Comparison of ENCODE assay signal across 25 mouse cellular contexts in the genomic region with DNA sequence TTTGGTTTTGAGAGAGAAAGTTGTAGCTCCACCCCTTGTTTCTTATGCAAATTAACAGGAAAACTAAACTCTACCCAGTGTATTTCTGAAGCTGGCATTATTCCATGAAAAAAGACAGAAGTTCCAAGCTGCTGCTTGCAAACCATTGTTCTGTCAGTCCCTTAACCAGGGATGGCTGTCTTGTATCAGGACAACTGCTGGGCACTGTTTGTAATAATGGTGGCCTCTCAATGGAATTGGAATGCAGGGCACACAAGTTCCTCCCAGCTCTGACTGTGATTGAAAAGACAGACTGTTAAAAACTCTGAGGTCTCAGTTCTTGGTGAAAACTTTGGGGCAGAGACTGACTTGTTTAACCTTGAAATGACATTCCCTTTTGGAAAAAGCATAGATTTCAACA.
DNase-seq lines count a peak whose midpoint lies in the region; ATAC-seq and TF ChIP-seq lines count a peak whose summit lies in the region.
"Had no signal": no experiment of that assay in that cellular context is flagged by ENCODE, and none has a peak within 500 bp of the region (broad histone marks: within the 10 kb centered on the region; RNA-seq: fewer than 3 reads in every experiment).

No protein-coding gene starts in this region.

- H3K9ac ChIP-seq in embryonic facial prominence, embryonic 14.5 days (ENCODE audit: low read depth, low read length), result no peak overlapping the region
- no peak overlapping the region for H3K9ac ChIP-seq in hindbrain, embryonic 11.5 days (ENCODE audit: low read depth, low read length)
- no peak overlapping the region for H3K9ac ChIP-seq in midbrain, embryonic 12.5 days (replicated peaks)
- H3K9ac ChIP-seq in midbrain, postnatal 0 days (replicated peaks; ENCODE audit: low read length, poor library complexity, severe bottlenecking), result no peak overlapping the region
- no peak overlapping the region for H3K9ac ChIP-seq in intestine, embryonic 15.5 days
- H3K9ac ChIP-seq: heart, embryonic 12.5 days; kidney, embryonic 15.5 days; liver, embryonic 14.5 days; lung, embryonic 15.5 days; midbrain, embryonic 15.5 days had no signal

- H3K4me3 ChIP-seq in embryonic facial prominence, embryonic 14.5 days (ENCODE audit: low read depth, low read length), result no peak overlapping the region
- H3K4me3 ChIP-seq in embryonic facial prominence, embryonic 10.5 days, result no peak overlapping the region
- no peak overlapping the region for H3K4me3 ChIP-seq in hindbrain, embryonic 11.5 days (ENCODE audit: low read depth, low read length)
- H3K4me3 ChIP-seq in hindbrain, embryonic 10.5 days, result no peak overlapping the region
- H3K4me3 ChIP-seq in midbrain, embryonic 12.5 days, result no peak overlapping the region
- H3K4me3 ChIP-seq in midbrain, postnatal 0 days (ENCODE audit: low read depth, low read length), result no peak overlapping the region
- H3K4me3 ChIP-seq in intestine, embryonic 15.5 days (replicated peaks), result no peak overlapping the region
- H3K4me3 ChIP-seq: heart, adult 2 months; heart, embryonic 12.5 days; kidney, embryonic 15.5 days; lung, embryonic 15.5 days; midbrain, embryonic 15.5 days; myocyte had no signal

- H3K9me3 ChIP-seq in embryonic facial prominence, embryonic 14.5 days (ENCODE audit: control insufficient read depth, low read length), result no peaks in the 10 kb centered on the region
- H3K9me3 ChIP-seq in embryonic facial prominence, embryonic 10.5 days, result no peaks in the 10 kb centered on the region
- H3K9me3 ChIP-seq in hindbrain, embryonic 11.5 days (ENCODE audit: control insufficient read depth, low read length), result no peaks in the 10 kb centered on the region
- no peaks in the 10 kb centered on the region for H3K9me3 ChIP-seq in hindbrain, embryonic 10.5 days
- H3K9me3 ChIP-seq in midbrain, embryonic 12.5 days, result no peaks in the 10 kb centered on the region
- no peaks in the 10 kb centered on the region for H3K9me3 ChIP-seq in midbrain, postnatal 0 days (ENCODE audit: low read length)
- H3K9me3 ChIP-seq in intestine, embryonic 15.5 days, result no peaks in the 10 kb centered on the region
- H3K9me3 ChIP-seq: heart, embryonic 12.5 days; kidney, embryonic 15.5 days; lung, embryonic 15.5 days; midbrain, embryonic 15.5 days had no signal

- no peaks in the 10 kb centered on the region for H3K36me3 ChIP-seq in embryonic facial prominence, embryonic 14.5 days (ENCODE audit: control insufficient read depth, insufficient read depth, low read length)
- no peaks in the 10 kb centered on the region for H3K36me3 ChIP-seq in embryonic facial prominence, embryonic 10.5 days (replicated peaks)
- no peaks in the 10 kb centered on the region for H3K36me3 ChIP-seq in hindbrain, embryonic 11.5 days (ENCODE audit: control insufficient read depth, insufficient read depth, low read length)
- H3K36me3 ChIP-seq in hindbrain, embryonic 10.5 days, result no peaks in the 10 kb centered on the region
- H3K36me3 ChIP-seq in midbrain, embryonic 12.5 days, result no peaks in the 10 kb centered on the region
- H3K36me3 ChIP-seq in midbrain, postnatal 0 days (ENCODE audit: insufficient read depth, low read length), result no peaks in the 10 kb centered on the region
- H3K36me3 ChIP-seq in intestine, embryonic 15.5 days, result no peaks in the 10 kb centered on the region
- H3K36me3 ChIP-seq: heart, embryonic 12.5 days; kidney, embryonic 15.5 days; lung, embryonic 15.5 days; midbrain, embryonic 15.5 days had no signal

- H3K27ac ChIP-seq in embryonic facial prominence, embryonic 14.5 days (replicated peaks; ENCODE audit: low read depth, low read length), result no peak overlapping the region
- no peak overlapping the region for H3K27ac ChIP-seq in embryonic facial prominence, embryonic 10.5 days (replicated peaks)
- H3K27ac ChIP-seq in hindbrain, embryonic 11.5 days (ENCODE audit: low read depth, low read length), result no peak overlapping the region
- H3K27ac ChIP-seq in hindbrain, embryonic 10.5 days, result no peak overlapping the region
- no peak overlapping the region for H3K27ac ChIP-seq in midbrain, embryonic 12.5 days (replicated peaks)
- H3K27ac ChIP-seq in midbrain, postnatal 0 days (ENCODE audit: low read depth, low read length), result no peak overlapping the region
- no peak overlapping the region for H3K27ac ChIP-seq in intestine, embryonic 15.5 days
- H3K27ac ChIP-seq: heart, adult 2 months; kidney, embryonic 15.5 days; liver, embryonic 14.5 days; lung, embryonic 15.5 days; midbrain, embryonic 15.5 days had no signal

- H3K4me2 ChIP-seq in embryonic facial prominence, embryonic 14.5 days (ENCODE audit: low read depth, low read length), result no peak overlapping the region
- H3K4me2 ChIP-seq in hindbrain, embryonic 11.5 days (replicated peaks; ENCODE audit: low read depth, low read length), result no peak overlapping the region
- H3K4me2 ChIP-seq in midbrain, embryonic 12.5 days (replicated peaks), result no peak overlapping the region
- no peak overlapping the region for H3K4me2 ChIP-seq in midbrain, postnatal 0 days (ENCODE audit: low read depth, low read length, poor library complexity, severe bottlenecking)
- no peak overlapping the region for H3K4me2 ChIP-seq in intestine, embryonic 15.5 days (replicated peaks)
- H3K4me2 ChIP-seq: heart, embryonic 12.5 days; kidney, embryonic 15.5 days; lung, embryonic 15.5 days; midbrain, embryonic 15.5 days had no signal

- no peaks in the 10 kb centered on the region for H3K27me3 ChIP-seq in embryonic facial prominence, embryonic 14.5 days (replicated peaks; ENCODE audit: control insufficient read depth, insufficient read depth, low read length)
- H3K27me3 ChIP-seq in embryonic facial prominence, embryonic 10.5 days (replicated peaks; ENCODE audit: low read depth, poor library complexity, severe bottlenecking), result no peaks in the 10 kb centered on the region
- no peaks in the 10 kb centered on the region for H3K27me3 ChIP-seq in hindbrain, embryonic 11.5 days (ENCODE audit: control insufficient read depth, insufficient read depth, low read length)
- H3K27me3 ChIP-seq in hindbrain, embryonic 10.5 days (ENCODE audit: insufficient read depth, poor library complexity, severe bottlenecking), result no peaks in the 10 kb centered on the region
- no peaks in the 10 kb centered on the region for H3K27me3 ChIP-seq in midbrain, embryonic 12.5 days
- H3K27me3 ChIP-seq in midbrain, postnatal 0 days (ENCODE audit: insufficient read depth, low read length), result no peaks in the 10 kb centered on the region
- no peaks in the 10 kb centered on the region for H3K27me3 ChIP-seq in intestine, embryonic 15.5 days (replicated peaks)
- H3K27me3 ChIP-seq: heart, embryonic 12.5 days; lung, embryonic 15.5 days; midbrain, embryonic 15.5 days had no signal

- DNase-seq in embryonic facial prominence, embryonic 14.5 days (ENCODE audit: low spot score), result peak; percentile 2
- DNase-seq in embryonic facial prominence, embryonic 10.5 days (ENCODE audit: low spot score), result no peak
- peak; percentile 11 for DNase-seq in hindbrain, embryonic 11.5 days (ENCODE audit: low spot score)
- no peak for DNase-seq in hindbrain, embryonic 10.5 days (ENCODE audit: low spot score)
- DNase-seq in midbrain, postnatal 0 days (ENCODE audit: low spot score), result no peak
- peak; percentile 67 for DNase-seq in brain, embryonic 14.5 days (ENCODE audit: low read depth)
- DNase-seq: adrenal gland, postnatal 36 days; cerebellum, adult 2 months; cerebellum, postnatal 14 days; heart, adult 2 months; heart, postnatal 4 days; kidney, adult 18-20 months; kidney, postnatal 25 days; liver; thymus, adult 2 months; thymus, postnatal 4 days had no signal

- no peak for TF ChIP-seq CTCF in midbrain, postnatal 0 days (IDR thresholded peaks at IDR 0.05)
- no peak for TF ChIP-seq CTCF in brain, embryonic 14.5 days (IDR thresholded peaks at IDR 0.05; ENCODE audit: borderline replicate concordance, extremely low read depth, insufficient read depth, insufficient read length)

- no peak for TF ChIP-seq POLR2A in brain, embryonic 14.5 days (IDR thresholded peaks at IDR 0.05; ENCODE audit: borderline replicate concordance, extremely low read depth, insufficient read depth, insufficient read length, poor library complexity, severe bottlenecking)

- no peaks in the 10 kb centered on the region for H3K4me1 ChIP-seq in embryonic facial prominence, embryonic 14.5 days (ENCODE audit: control insufficient read depth, insufficient read depth, low read length)
- no peaks in the 10 kb centered on the region for H3K4me1 ChIP-seq in embryonic facial prominence, embryonic 10.5 days
- no peaks in the 10 kb centered on the region for H3K4me1 ChIP-seq in hindbrain, embryonic 11.5 days (replicated peaks; ENCODE audit: control insufficient read depth, insufficient read depth, low read length)
- H3K4me1 ChIP-seq in hindbrain, embryonic 10.5 days (replicated peaks), result peaks cover 4% of the 10 kb centered on the region; the same call in 1 of the 2 replicates
- peaks cover 3% of the 10 kb centered on the region; the same call in 1 of the 2 replicates for H3K4me1 ChIP-seq in midbrain, embryonic 12.5 days
- H3K4me1 ChIP-seq in midbrain, postnatal 0 days (ENCODE audit: insufficient read depth, low read length), result no peaks in the 10 kb centered on the region
- H3K4me1 ChIP-seq in intestine, embryonic 15.5 days (replicated peaks), result no peaks in the 10 kb centered on the region
- H3K4me1 ChIP-seq: heart, embryonic 12.5 days; kidney, embryonic 15.5 days; lung, embryonic 15.5 days; midbrain, embryonic 15.5 days had no signal

- no peak for ATAC-seq in embryonic facial prominence, embryonic 14.5 days (ENCODE audit: low read depth)
- peak; percentile 74 for ATAC-seq in hindbrain, embryonic 11.5 days (ENCODE audit: low FRiP score)
- ATAC-seq in midbrain, embryonic 12.5 days (ENCODE audit: low FRiP score, low read depth), result peak; percentile 77
- no peak for ATAC-seq in midbrain, postnatal 0 days (ENCODE audit: low FRiP score)
- no peak for ATAC-seq in intestine, embryonic 15.5 days
- ATAC-seq: inflammation-experienced regulatory T-cells, adult 6 months; midbrain, embryonic 15.5 days had no signal

Comparison
In these comparisons a context has a peak if more than half of its experiments do, and no peak if none do; other contexts are left out.
1. ATAC-seq: peak in hindbrain, embryonic 11.5 days (single experiment) and midbrain, embryonic 12.5 days (single experiment); none in embryonic facial prominence, embryonic 14.5 days (single experiment), midbrain, postnatal 0 days (single experiment) and intestine, embryonic 15.5 days (single experiment).
2. DNase-seq: peak in embryonic facial prominence, embryonic 14.5 days (single experiment), hindbrain, embryonic 11.5 days (single experiment) and brain, embryonic 14.5 days (single experiment); none in embryonic facial prominence, embryonic 10.5 days (single experiment), hindbrain, embryonic 10.5 days (single experiment) and midbrain, postnatal 0 days (single experiment).